In the genomic region with DNA sequence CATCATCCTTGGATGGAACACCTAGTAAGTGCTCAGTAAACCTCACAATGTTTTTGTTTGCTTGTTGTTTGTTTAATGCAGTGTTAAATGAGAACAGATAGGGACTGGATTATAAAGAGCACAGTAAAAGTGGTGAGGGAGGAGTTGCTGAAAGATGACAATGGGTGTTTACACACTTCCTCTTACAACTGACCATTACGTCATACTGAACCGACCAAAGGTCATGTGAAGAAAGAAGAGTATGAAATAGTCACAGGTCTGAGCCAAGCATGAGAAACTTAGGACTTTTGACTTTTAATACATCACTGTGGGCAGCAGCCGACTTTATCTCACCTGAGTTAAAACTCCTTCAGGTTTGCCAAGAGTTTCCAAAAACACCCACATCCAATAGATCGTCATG, we compare ENCODE assay signal across 21 mouse cellular contexts.
DNase-seq lines count a peak whose midpoint lies in the region; ATAC-seq and TF ChIP-seq lines count a peak whose summit lies in the region.
"Had no signal": no experiment of that assay in that cellular context is flagged by ENCODE, and none has a peak within 500 bp of the region (broad histone marks: within the 10 kb centered on the region; RNA-seq: fewer than 3 reads in every experiment).

No protein-coding gene starts in this region.

- TF ChIP-seq POLR2A in myocyte (IDR thresholded peaks at IDR 0.05; ENCODE audit: insufficient read length, low read depth), result no peak

- no peak overlapping the region for H3K27ac ChIP-seq in kidney, embryonic 14.5 days (ENCODE audit: low read depth, low read length)
- H3K27ac ChIP-seq in midbrain, embryonic 11.5 days (ENCODE audit: low read depth, low read length), result no peak overlapping the region
- H3K27ac ChIP-seq: forebrain, embryonic 12.5 days; hindbrain, embryonic 10.5 days; kidney, postnatal 0 days; liver, embryonic 13.5 days; midbrain, embryonic 13.5 days; neural tube, embryonic 12.5 days had no signal

- H3K4me2 ChIP-seq in kidney, embryonic 14.5 days (replicated peaks; ENCODE audit: low read depth, low read length), result no peak overlapping the region
- peak overlapping the region; percentile 60 for H3K4me2 ChIP-seq in myocyte (ENCODE audit: low read depth)
- H3K4me2 ChIP-seq in midbrain, embryonic 11.5 days, result no peak overlapping the region
- H3K4me2 ChIP-seq: forebrain, embryonic 12.5 days; heart, embryonic 11.5 days; liver, embryonic 13.5 days; lung, embryonic 14.5 days; midbrain, embryonic 13.5 days; neural tube, embryonic 12.5 days had no signal

- H3K27me3 ChIP-seq in kidney, embryonic 14.5 days (ENCODE audit: control insufficient read depth, insufficient read depth, low read length), result no peaks in the 10 kb centered on the region
- no peaks in the 10 kb centered on the region for H3K27me3 ChIP-seq in myocyte (ENCODE audit: control insufficient read depth, insufficient read depth, insufficient read length)
- no peaks in the 10 kb centered on the region for H3K27me3 ChIP-seq in midbrain, embryonic 11.5 days (ENCODE audit: control insufficient read depth, insufficient read depth, low read length)
- H3K27me3 ChIP-seq: forebrain, embryonic 12.5 days; liver, embryonic 13.5 days; midbrain, embryonic 13.5 days; neural tube, embryonic 12.5 days had no signal

- ATAC-seq in kidney, embryonic 14.5 days (ENCODE audit: low FRiP score, low TSS enrichment), result no peak
- no peak for ATAC-seq in midbrain, embryonic 11.5 days (ENCODE audit: low FRiP score)
- ATAC-seq: activated CD4-positive, CD25-positive, alpha-beta regulatory T cell, adult 4 months; intestine, postnatal 0 days; midbrain, embryonic 13.5 days had no signal

- H3K4me3 ChIP-seq in kidney, embryonic 14.5 days (ENCODE audit: low read length), result no peak overlapping the region
- no peak overlapping the region for H3K4me3 ChIP-seq in myocyte
- no peak overlapping the region for H3K4me3 ChIP-seq in midbrain, embryonic 11.5 days (ENCODE audit: low read depth, low read length)
- H3K4me3 ChIP-seq: forebrain, embryonic 12.5 days; hindbrain, embryonic 10.5 days; liver, embryonic 13.5 days; midbrain, embryonic 13.5 days; neural tube, embryonic 12.5 days had no signal

- no peaks in the 10 kb centered on the region for H3K4me1 ChIP-seq in kidney, embryonic 14.5 days (ENCODE audit: control insufficient read depth, insufficient read depth, low read length)
- H3K4me1 ChIP-seq in midbrain, embryonic 11.5 days (ENCODE audit: control insufficient read depth, insufficient read depth, low read length), result no peaks in the 10 kb centered on the region
- H3K4me1 ChIP-seq: liver, embryonic 13.5 days had no signal

- 73% methylated on average over 4 of the region's 4 CpGs for WGBS in kidney, embryonic 14.5 days
- WGBS in midbrain, embryonic 11.5 days, result 86% methylated on average over 4 of the region's 4 CpGs

- H3K79me2 ChIP-seq in myocyte (ENCODE audit: control insufficient read depth, insufficient read depth), result no peaks in the 10 kb centered on the region

- H3K9me3 ChIP-seq in kidney, embryonic 14.5 days (ENCODE audit: control insufficient read depth, low read length), result no peaks in the 10 kb centered on the region
- no peaks in the 10 kb centered on the region for H3K9me3 ChIP-seq in midbrain, embryonic 11.5 days (ENCODE audit: control insufficient read depth, low read length)
- H3K9me3 ChIP-seq: forebrain, embryonic 12.5 days; hindbrain, embryonic 10.5 days; liver, embryonic 13.5 days; midbrain, embryonic 13.5 days; neural tube, embryonic 12.5 days had no signal

- H3ac ChIP-seq in myocyte (ENCODE audit: control insufficient read depth, insufficient read length), result no peak overlapping the region

- peak; percentile 48 for DNase-seq in kidney, adult 9 months
- peak; percentile 53 for DNase-seq in 416B (ENCODE audit: low read depth)
- peak; percentile 66 for DNase-seq in adipocyte (ENCODE audit: low spot score)
- DNase-seq in midbrain, embryonic 11.5 days (ENCODE audit: low spot score, missing footprints), result no peak
- no peak for DNase-seq in adrenal gland, adult 18-20 months (ENCODE audit: low spot score in 2 of 2)
- DNase-seq: adrenal gland, postnatal 25 days; cerebellum, adult 9-11 months; liver, embryonic 13.5 days; retina, postnatal 1 day; right cerebral cortex, postnatal 25 days had no signal

- H3K9ac ChIP-seq in kidney, embryonic 14.5 days (ENCODE audit: low read depth, low read length), result no peak overlapping the region
- no peak overlapping the region for H3K9ac ChIP-seq in midbrain, embryonic 11.5 days (ENCODE audit: low read length)
- H3K9ac ChIP-seq: forebrain, embryonic 12.5 days; liver, embryonic 13.5 days; lung, embryonic 14.5 days; midbrain, embryonic 13.5 days; neural tube, embryonic 12.5 days had no signal

- H3K36me3 ChIP-seq in kidney, embryonic 14.5 days (ENCODE audit: control insufficient read depth, insufficient read depth, low read length), result no peaks in the 10 kb centered on the region
- H3K36me3 ChIP-seq in myocyte (ENCODE audit: control insufficient read depth, insufficient read depth), result no peaks in the 10 kb centered on the region
- H3K36me3 ChIP-seq in midbrain, embryonic 11.5 days (ENCODE audit: control insufficient read depth, insufficient read depth, low read length), result no peaks in the 10 kb centered on the region
- H3K36me3 ChIP-seq: forebrain, embryonic 12.5 days; hindbrain, embryonic 10.5 days; liver, embryonic 13.5 days; midbrain, embryonic 13.5 days; neural tube, embryonic 12.5 days had no signal

TF ChIP-seq in myocyte, 11 proteins besides CTCF, POLR2A, EP300 and RAD21:
- TF ChIP-seq REST (IDR thresholded peaks at IDR 0.05; ENCODE audit: insufficient read depth, insufficient read length) (no peak), MAX (IDR thresholded peaks at IDR 0.05; ENCODE audit: low read depth) (no peak), TCF3 (IDR thresholded peaks at IDR 0.05; ENCODE audit: insufficient read length, low read depth) (no peak), E2F4 (IDR thresholded peaks at IDR 0.05; ENCODE audit: insufficient read depth) (no peak), MYOD1 (IDR thresholded peaks at IDR 0.05; ENCODE audit: control insufficient read depth in 1 of 3, insufficient read length in 2 of 3, low read depth in 2 of 3) (no peak), POLR2AphosphoS2 (IDR thresholded peaks at IDR 0.05; ENCODE audit: insufficient read length, low read depth) (no peak), USF1 (IDR thresholded peaks at IDR 0.05; ENCODE audit: low read depth) (no peak), SRF (IDR thresholded peaks at IDR 0.05; ENCODE audit: control insufficient read depth, insufficient read length, low read depth) (no peak), CEBPB (IDR thresholded peaks at IDR 0.05; ENCODE audit: insufficient read depth, poor library complexity, severe bottlenecking) (no peak), TCF12 (IDR thresholded peaks at IDR 0.05; ENCODE audit: insufficient read depth, poor library complexity, severe bottlenecking) (no peak), MYOG (IDR thresholded peaks at IDR 0.05; ENCODE audit: control insufficient read depth in 1 of 3, insufficient read depth in 1 of 3, insufficient read length in 2 of 3, low read depth in 2 of 3) (no peak)

Comparison
In these comparisons a context has a peak if more than half of its experiments do, and no peak if none do; other contexts are left out.
1. DNase-seq: peak in kidney, adult 9 months (single experiment), 416B (single experiment) and adipocyte (single experiment); none in midbrain, embryonic 11.5 days (single experiment) and adrenal gland, adult 18-20 months (0 of 2).